In the genomic region with DNA sequence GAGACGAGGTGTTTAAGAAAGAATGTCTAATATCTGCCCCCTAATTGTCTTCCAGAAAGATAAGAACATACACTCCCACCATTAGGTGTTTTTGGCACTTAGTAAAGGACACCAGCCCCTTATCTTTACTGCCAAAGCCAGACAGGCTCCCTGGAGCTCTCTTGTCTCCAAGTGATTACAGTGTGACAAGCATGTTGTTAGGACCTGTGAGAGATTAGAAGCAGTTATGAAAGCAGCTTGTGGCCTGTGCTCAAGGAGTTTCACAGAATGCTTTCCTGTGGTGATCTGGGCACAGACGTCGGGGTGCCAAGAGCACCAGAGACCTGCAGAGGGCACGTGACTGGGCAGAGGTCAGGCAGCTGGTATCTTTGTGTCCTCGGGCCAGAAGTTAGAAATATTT, we compare ENCODE assay signal across 12 mouse cellular contexts. TPM values are rescaled to one million over a fixed set of nuclear protein-coding genes. Genes with fewer than 3 reads are reported as not detected.
DNase-seq lines count a peak whose midpoint lies in the region; ATAC-seq and TF ChIP-seq lines count a peak whose summit lies in the region.
"Had no signal": no experiment of that assay in that cellular context is flagged by ENCODE, and none has a peak within 500 bp of the region (broad histone marks: within the 10 kb centered on the region; RNA-seq: fewer than 3 reads in every experiment).

No protein-coding gene starts in this region.

- no peaks in the 10 kb centered on the region; the same call in 1 of the 2 replicates for H3K4me1 ChIP-seq in kidney, adult 2 months (ENCODE audit: control insufficient read depth, insufficient read depth, low read length)
- peaks cover 6 to 17% of the 10 kb centered on the region in 2 experiments for H3K4me1 ChIP-seq in heart, embryonic 14.5 days (ENCODE audit: control insufficient read depth in 2 of 2, insufficient read depth in 2 of 2, low read length in 2 of 2)
- peaks cover 46% of the 10 kb centered on the region for H3K4me1 ChIP-seq in liver, embryonic 12.5 days

- 31% methylated on average over 5 of the region's 5 CpGs for WGBS in kidney, adult 2 months
- 5% methylated on average over 5 of the region's 5 CpGs for WGBS in heart, embryonic 14.5 days
- WGBS in liver, embryonic 12.5 days (ENCODE audit: insufficient replicate concordance), result 21% methylated on average over 5 of the region's 5 CpGs

- no peak for TF ChIP-seq POLR2A in kidney, adult 2 months (IDR thresholded peaks at IDR 0.05; ENCODE audit: low read depth, low read length)

- H3K27ac ChIP-seq in kidney, adult 2 months (ENCODE audit: insufficient read depth, low read depth, low read length), result peak overlapping the region; percentile 16; the same call in 1 of the 2 replicates
- H3K27ac ChIP-seq in heart, embryonic 14.5 days (replicated peaks in 1 of 2; ENCODE audit: control insufficient read depth in 1 of 2, insufficient read depth in 1 of 2, low read depth in 2 of 2, low read length in 2 of 2), result peak overlapping the region; percentile 60 to 71
- peak overlapping the region; percentile 94 for H3K27ac ChIP-seq in liver, embryonic 12.5 days

- H3K4me2 ChIP-seq in heart, embryonic 14.5 days (ENCODE audit: low read length), result peak overlapping the region; percentile 24; the same call in 1 of the 2 replicates
- peak overlapping the region; percentile 62 for H3K4me2 ChIP-seq in liver, embryonic 12.5 days

- no peak overlapping the region for H3K9ac ChIP-seq in heart, embryonic 14.5 days (ENCODE audit: low read length)
- peak overlapping the region; percentile 55 for H3K9ac ChIP-seq in liver, embryonic 12.5 days
- H3K9ac ChIP-seq: forebrain, postnatal 0 days had no signal

- 0 out of 2 replicates have a peak, but pooled peaks have one; percentile 21 for ATAC-seq in heart, embryonic 14.5 days (ENCODE audit: insufficient number of reproducible peaks, insufficient read depth, low FRiP score, low read depth)
- peak; percentile 97 for ATAC-seq in liver, embryonic 12.5 days
- ATAC-seq: forebrain, postnatal 0 days had no signal

- no peak overlapping the region for H3K4me3 ChIP-seq in kidney, adult 2 months (ENCODE audit: insufficient read depth, low read depth, low read length)
- H3K4me3 ChIP-seq in heart, embryonic 14.5 days (ENCODE audit: control insufficient read depth in 1 of 2, insufficient read depth in 1 of 2, low read depth in 1 of 2, low read length in 2 of 2), result no peak overlapping the region
- H3K4me3 ChIP-seq in liver, embryonic 12.5 days, result peak overlapping the region; percentile 31
- H3K4me3 ChIP-seq: myocyte had no signal

- no peak for TF ChIP-seq CTCF in kidney, adult 2 months (conservative IDR thresholded peaks at IDR 0.05; ENCODE audit: insufficient read depth, insufficient read length, low read depth, low read length)

- DNase-seq in kidney, adult 2 months, result peak; percentile 46
- no peak for DNase-seq in kidney, postnatal 4 days
- peak; percentile 7 for DNase-seq in c-Kit-positive CD71-negative TER-119-negative erythroid progenitor cells, embryonic 14.5 days (ENCODE audit: low read depth)
- DNase-seq in gastrocnemius, postnatal 25 days, result no peak
- DNase-seq in cerebellum, adult 9-10 months, result no peak
- no peak for DNase-seq in adrenal gland, adult 18-20 months (ENCODE audit: low spot score in 2 of 2)
- DNase-seq: forebrain, postnatal 0 days; right cerebral cortex, postnatal 14 days; thymus, postnatal 4 days had no signal

- no peaks in the 10 kb centered on the region for H3K36me3 ChIP-seq in kidney, adult 2 months (ENCODE audit: control insufficient read depth, insufficient read depth, low read length)
- H3K36me3 ChIP-seq in heart, embryonic 14.5 days (ENCODE audit: control insufficient read depth, insufficient read depth, low read length), result no peaks in the 10 kb centered on the region; the same call in 1 of the 2 replicates
- no peaks in the 10 kb centered on the region for H3K36me3 ChIP-seq in liver, embryonic 12.5 days

- no peaks in the 10 kb centered on the region for H3K27me3 ChIP-seq in kidney, adult 2 months (replicated peaks; ENCODE audit: control insufficient read depth, insufficient read depth, low read length)
- H3K27me3 ChIP-seq in heart, embryonic 14.5 days (ENCODE audit: control insufficient read depth, insufficient read depth, low read length), result no peaks in the 10 kb centered on the region
- H3K27me3 ChIP-seq in liver, embryonic 12.5 days (replicated peaks), result no peaks in the 10 kb centered on the region

- no peaks in the 10 kb centered on the region for H3K9me3 ChIP-seq in heart, embryonic 14.5 days (ENCODE audit: control insufficient read depth, low read length)
- no peaks in the 10 kb centered on the region for H3K9me3 ChIP-seq in liver, embryonic 12.5 days (replicated peaks)

RNA-seq across cellular contexts. Expression of gene Gm10645, which starts 49.1 kb away (rescaled TPM):
- polyA plus RNA-seq in kidney, adult 2 months (2012; rRNA removed), result 0.19 and 0.25 TPM in 2 replicates
- 0.85 and 1.2 TPM in 2 replicates for polyA plus RNA-seq in heart, embryonic 14.5 days (2014; fragmentation: Nextera tagmentation; extraction: Ambion mirVana)
- 0.44 and 0.48 TPM in 2 replicates for polyA plus RNA-seq in liver, embryonic 12.5 days (2016; fragmentation: Nextera tagmentation; extraction: Ambion mirVana)
- total RNA-seq in gastrocnemius, postnatal 25 days (2021), result not detected
- total RNA-seq in adrenal gland, adult 18-20 months (2021), result under 1 TPM in 1 of 2 experiments, not detected in 1; 0.46 TPM

RNA-seq across cellular contexts. Expression of gene Tbc1d9, which starts 49.9 kb away (rescaled TPM):
- polyA plus RNA-seq in kidney, adult 2 months (2012; rRNA removed), result 3.8 and 5.1 TPM in 2 replicates
- 0.85 and 1.1 TPM in 2 replicates for polyA plus RNA-seq in heart, embryonic 14.5 days (2014; fragmentation: Nextera tagmentation; extraction: Ambion mirVana)
- polyA plus RNA-seq in liver, embryonic 12.5 days (2016; fragmentation: Nextera tagmentation; extraction: Ambion mirVana), result 0.60 and 0.72 TPM in 2 replicates
- total RNA-seq in gastrocnemius, postnatal 25 days (2021), result under 1 TPM; 0.87 to 0.96 TPM
- 10 to 100 TPM in 1 of 2 experiments, 1 to 10 TPM in 1; 8.1 to 10.9 TPM for total RNA-seq in adrenal gland, adult 18-20 months (2021)

Comparison
In these comparisons a context has a peak if more than half of its experiments do, and no peak if none do; other contexts are left out.
1. DNase-seq: peak in kidney, adult 2 months (single experiment) and c-Kit-positive CD71-negative TER-119-negative erythroid progenitor cells, embryonic 14.5 days (single experiment); none in kidney, postnatal 4 days (0 of 2), gastrocnemius, postnatal 25 days (single experiment), cerebellum, adult 9-10 months (single experiment) and adrenal gland, adult 18-20 months (0 of 2).
2. H3K27ac ChIP-seq: peak in every context shown above with its lines; median percentile 94 in liver, embryonic 12.5 days; 66 in heart, embryonic 14.5 days; 16 in kidney, adult 2 months.